Mouse (Mus musculus): ENCODE measurements at regions not wholly inside any gene's neighbourhood (a gene's known extent, or its start where the extent isn't known, plus 50 kb on each side); places are given as distances from the start of the nearest gene placed in this dataset.
A peak's percentile ranks its signal among the peaks of the same experiment; 100 is the strongest.

GRCm38 (mm10) chr6:143558046-143558884 is 391.2 kb downstream of the Etnk1 start:
- H3K36me3 ChIP-seq (ENCODE audit: insufficient read depth, low read length) = no peaks in the 10 kb centered on the region
- H3K27me3 ChIP-seq (ENCODE audit: insufficient read depth, low read length) = no peaks in the 10 kb centered on the region
- TF ChIP-seq POU5F1 (IDR thresholded peaks at IDR 0.05; ENCODE audit: borderline replicate concordance, low read length) (no peak), CTCF (conservative IDR thresholded peaks at IDR 0.05; ENCODE audit: low read length) (no peak), NANOG (IDR thresholded peaks at IDR 0.05; ENCODE audit: borderline replicate concordance, low read length) (no peak)
- H3K9me3 ChIP-seq (ENCODE audit: low read length) = no peaks in the 10 kb centered on the region
- no peaks in the 10 kb centered on the region for H3K4me1 ChIP-seq (replicated peaks; ENCODE audit: low read depth, low read length)
- H3K4me3 ChIP-seq (replicated peaks; ENCODE audit: low read length) = no peak overlapping the region

- no peaks in the 10 kb centered on the region for H3K4me1 ChIP-seq (replicated peaks; ENCODE audit: low read depth, low read length)
- H3K27me3 ChIP-seq (ENCODE audit: insufficient read depth, low read length) = no peaks in the 10 kb centered on the region
- H3K9me3 ChIP-seq (ENCODE audit: low read length) = no peaks in the 10 kb centered on the region
- H3K4me3 ChIP-seq (replicated peaks; ENCODE audit: low read length) = no peak overlapping the region
- no peak for TF ChIP-seq POU5F1 (IDR thresholded peaks at IDR 0.05; ENCODE audit: borderline replicate concordance, low read length)
- TF ChIP-seq NANOG (IDR thresholded peaks at IDR 0.05; ENCODE audit: borderline replicate concordance, low read length) = no peak
- no peak for TF ChIP-seq CTCF (conservative IDR thresholded peaks at IDR 0.05; ENCODE audit: low read length)
- no peaks in the 10 kb centered on the region for H3K36me3 ChIP-seq (ENCODE audit: insufficient read depth, low read length)
Measured at GRCm38 (mm10) chr6:143559316-143559715, 392.3 kb downstream of the Etnk1 start.

GRCm38 (mm10) chr6:143561316-143562088 is 394.5 kb downstream of the Etnk1 start:
- H3K27me3 ChIP-seq (ENCODE audit: insufficient read depth, low read length) = no peaks in the 10 kb centered on the region
- no peaks in the 10 kb centered on the region for H3K9me3 ChIP-seq (ENCODE audit: low read length)
- no peaks in the 10 kb centered on the region for H3K36me3 ChIP-seq (ENCODE audit: insufficient read depth, low read length)
- H3K4me1 ChIP-seq (replicated peaks; ENCODE audit: low read depth, low read length) = no peaks in the 10 kb centered on the region
- no peak overlapping the region for H3K4me3 ChIP-seq (replicated peaks; ENCODE audit: low read length)
- TF ChIP-seq NANOG (IDR thresholded peaks at IDR 0.05; ENCODE audit: borderline replicate concordance, low read length) (no peak), CTCF (conservative IDR thresholded peaks at IDR 0.05; ENCODE audit: low read length) (no peak), POU5F1 (IDR thresholded peaks at IDR 0.05; ENCODE audit: borderline replicate concordance, low read length) (no peak)

- H3K4me3 ChIP-seq (replicated peaks; ENCODE audit: low read length) = no peak overlapping the region
- H3K4me1 ChIP-seq (replicated peaks; ENCODE audit: low read depth, low read length) = no peaks in the 10 kb centered on the region
- TF ChIP-seq POU5F1 (IDR thresholded peaks at IDR 0.05; ENCODE audit: borderline replicate concordance, low read length) (no peak), NANOG (IDR thresholded peaks at IDR 0.05; ENCODE audit: borderline replicate concordance, low read length) (no peak), CTCF (conservative IDR thresholded peaks at IDR 0.05; ENCODE audit: low read length) (no peak)
Measured at GRCm38 (mm10) chr6:143571356-143572115, 404.5 kb downstream of the Etnk1 start.

GRCm38 (mm10) chr6:143579223-143579622 is 412.2 kb downstream of the Etnk1 start:
- no peak for TF ChIP-seq POU5F1 (IDR thresholded peaks at IDR 0.05; ENCODE audit: borderline replicate concordance, low read length)
- no peak for TF ChIP-seq NANOG (IDR thresholded peaks at IDR 0.05; ENCODE audit: borderline replicate concordance, low read length)
- no peak for TF ChIP-seq CTCF (conservative IDR thresholded peaks at IDR 0.05; ENCODE audit: low read length)
- Histone ChIP-seq H3K27me3 (ENCODE audit: insufficient read depth, low read length) (no peaks in the 10 kb centered on the region), H3K4me3 (replicated peaks; ENCODE audit: low read length) (no peak overlapping the region), H3K4me1 (replicated peaks; ENCODE audit: low read depth, low read length) (no peaks in the 10 kb centered on the region), H3K9me3 (ENCODE audit: low read length) (no peaks in the 10 kb centered on the region), H3K36me3 (ENCODE audit: insufficient read depth, low read length) (no peaks in the 10 kb centered on the region)

More at GRCm38 (mm10) chr6:143571356-143572115, 404.5 kb downstream of the Etnk1 start:
- Histone ChIP-seq H3K27me3 (ENCODE audit: insufficient read depth, low read length) (no peaks in the 10 kb centered on the region), H3K9me3 (ENCODE audit: low read length) (0 out of 2 replicates have a peak, but pooled peaks cover 4% of the 10 kb centered on the region), H3K36me3 (ENCODE audit: insufficient read depth, low read length) (no peaks in the 10 kb centered on the region)

GRCm38 (mm10) chr6:143589666-143590065 is 422.6 kb downstream of the Etnk1 start:
- Histone ChIP-seq H3K27me3 (ENCODE audit: insufficient read depth, low read length) (no peaks in the 10 kb centered on the region), H3K36me3 (ENCODE audit: insufficient read depth, low read length) (no peaks in the 10 kb centered on the region), H3K4me3 (replicated peaks; ENCODE audit: low read length) (no peak overlapping the region), H3K4me1 (replicated peaks; ENCODE audit: low read depth, low read length) (no peaks in the 10 kb centered on the region), H3K9me3 (ENCODE audit: low read length) (peaks cover 19% of the 10 kb centered on the region)
- no peak for TF ChIP-seq NANOG (IDR thresholded peaks at IDR 0.05; ENCODE audit: borderline replicate concordance, low read length)
- TF ChIP-seq CTCF (conservative IDR thresholded peaks at IDR 0.05; ENCODE audit: low read length) = no peak

- Histone ChIP-seq H3K4me1 (replicated peaks; ENCODE audit: low read depth, low read length) (no peaks in the 10 kb centered on the region), H3K27me3 (ENCODE audit: insufficient read depth, low read length) (no peaks in the 10 kb centered on the region), H3K9me3 (ENCODE audit: low read length) (peaks cover 19% of the 10 kb centered on the region), H3K4me3 (replicated peaks; ENCODE audit: low read length) (no peak overlapping the region), H3K36me3 (ENCODE audit: insufficient read depth, low read length) (no peaks in the 10 kb centered on the region)
- TF ChIP-seq POU5F1 (IDR thresholded peaks at IDR 0.05; ENCODE audit: borderline replicate concordance, low read length) (no peak), NANOG (IDR thresholded peaks at IDR 0.05; ENCODE audit: borderline replicate concordance, low read length) (no peak), CTCF (conservative IDR thresholded peaks at IDR 0.05; ENCODE audit: low read length) (no peak)
Measured at GRCm38 (mm10) chr6:143590231-143590630, 423.2 kb downstream of the Etnk1 start.

- Histone ChIP-seq H3K4me3 (replicated peaks; ENCODE audit: low read length) (no peak overlapping the region), H3K4me1 (replicated peaks; ENCODE audit: low read depth, low read length) (no peaks in the 10 kb centered on the region), H3K36me3 (ENCODE audit: insufficient read depth, low read length) (no peaks in the 10 kb centered on the region), H3K27me3 (ENCODE audit: insufficient read depth, low read length) (no peaks in the 10 kb centered on the region), H3K9me3 (ENCODE audit: low read length) (peaks cover 19% of the 10 kb centered on the region)
- TF ChIP-seq CTCF (conservative IDR thresholded peaks at IDR 0.05; ENCODE audit: low read length) (0 out of 2 replicates have a peak, but pooled peaks have one; percentile 9), NANOG (IDR thresholded peaks at IDR 0.05; ENCODE audit: borderline replicate concordance, low read length) (no peak)
Measured at GRCm38 (mm10) chr6:143592490-143592889, 425.5 kb downstream of the Etnk1 start.
